Mouse (Mus musculus): ENCODE measurements at regions not wholly inside any gene's neighbourhood (a gene's known extent, or its start where the extent isn't known, plus 50 kb on each side); places are given as distances from the start of the nearest gene placed in this dataset.
A peak's percentile ranks its signal among the peaks of the same experiment; 100 is the strongest.

- Histone ChIP-seq H3K36me3 (ENCODE audit: insufficient read depth, low read length) (no peaks in the 10 kb centered on the region), H3K9me3 (ENCODE audit: low read length) (no peaks in the 10 kb centered on the region), H3K4me1 (replicated peaks; ENCODE audit: low read depth, low read length) (peaks cover 45% of the 10 kb centered on the region), H3K27me3 (ENCODE audit: insufficient read depth, low read length) (peaks cover 52% of the 10 kb centered on the region), H3K4me3 (replicated peaks; ENCODE audit: low read length) (peak overlapping the region; percentile 75)
- TF ChIP-seq POU5F1 (IDR thresholded peaks at IDR 0.05; ENCODE audit: borderline replicate concordance, low read length) (no peak), CTCF (conservative IDR thresholded peaks at IDR 0.05; ENCODE audit: low read length) (no peak; the same call in 1 of the 2 replicates), NANOG (IDR thresholded peaks at IDR 0.05; ENCODE audit: borderline replicate concordance, low read length) (no peak)
Measured at GRCm38 (mm10) chr9:47367266-47367957, 162.6 kb upstream of the Cadm1 start.

GRCm38 (mm10) chr9:47368015-47368901, 161.7 kb upstream of the Cadm1 start:
- Histone ChIP-seq H3K9me3 (ENCODE audit: low read length) (no peaks in the 10 kb centered on the region), H3K4me3 (replicated peaks; ENCODE audit: low read length) (peak overlapping the region; percentile 75), H3K36me3 (ENCODE audit: insufficient read depth, low read length) (no peaks in the 10 kb centered on the region), H3K4me1 (replicated peaks; ENCODE audit: low read depth, low read length) (peaks cover 42% of the 10 kb centered on the region), H3K27me3 (ENCODE audit: insufficient read depth, low read length) (peaks cover 52% of the 10 kb centered on the region)
- no peak for TF ChIP-seq NANOG (IDR thresholded peaks at IDR 0.05; ENCODE audit: borderline replicate concordance, low read length)
- no peak for TF ChIP-seq POU5F1 (IDR thresholded peaks at IDR 0.05; ENCODE audit: borderline replicate concordance, low read length)
- no peak for TF ChIP-seq CTCF (conservative IDR thresholded peaks at IDR 0.05; ENCODE audit: low read length)

- peaks cover 27% of the 10 kb centered on the region for H3K27me3 ChIP-seq (ENCODE audit: insufficient read depth, low read length)
- H3K36me3 ChIP-seq (ENCODE audit: insufficient read depth, low read length), result no peaks in the 10 kb centered on the region
- no peak overlapping the region for H3K4me3 ChIP-seq (replicated peaks; ENCODE audit: low read length)
- peaks cover 18% of the 10 kb centered on the region for H3K9me3 ChIP-seq (ENCODE audit: low read length)
- no peak for TF ChIP-seq NANOG (IDR thresholded peaks at IDR 0.05; ENCODE audit: borderline replicate concordance, low read length)
- no peak for TF ChIP-seq POU5F1 (IDR thresholded peaks at IDR 0.05; ENCODE audit: borderline replicate concordance, low read length)
- no peak for TF ChIP-seq CTCF (conservative IDR thresholded peaks at IDR 0.05; ENCODE audit: low read length)
- peaks cover 32% of the 10 kb centered on the region for H3K4me1 ChIP-seq (replicated peaks; ENCODE audit: low read depth, low read length)
Measured at GRCm38 (mm10) chr9:47372296-47372695, 157.7 kb upstream of the Cadm1 start.

GRCm38 (mm10) chr9:47374086-47374485, 155.9 kb upstream of the Cadm1 start:
- Histone ChIP-seq H3K4me3 (replicated peaks; ENCODE audit: low read length) (no peak overlapping the region), H3K9me3 (ENCODE audit: low read length) (peaks cover 18% of the 10 kb centered on the region), H3K27me3 (ENCODE audit: insufficient read depth, low read length) (peaks cover 22% of the 10 kb centered on the region), H3K4me1 (replicated peaks; ENCODE audit: low read depth, low read length) (peaks cover 16% of the 10 kb centered on the region), H3K36me3 (ENCODE audit: insufficient read depth, low read length) (no peaks in the 10 kb centered on the region)
- TF ChIP-seq POU5F1 (IDR thresholded peaks at IDR 0.05; ENCODE audit: borderline replicate concordance, low read length) (no peak), CTCF (conservative IDR thresholded peaks at IDR 0.05; ENCODE audit: low read length) (no peak), NANOG (IDR thresholded peaks at IDR 0.05; ENCODE audit: borderline replicate concordance, low read length) (no peak)

GRCm38 (mm10) chr9:47376645-47377044, 153.3 kb upstream of the Cadm1 start:
- peaks cover 18% of the 10 kb centered on the region for H3K9me3 ChIP-seq (ENCODE audit: low read length)
- peaks cover 13% of the 10 kb centered on the region; the same call in 1 of the 2 replicates for H3K4me1 ChIP-seq (replicated peaks; ENCODE audit: low read depth, low read length)
- H3K36me3 ChIP-seq (ENCODE audit: insufficient read depth, low read length), result no peaks in the 10 kb centered on the region
- TF ChIP-seq NANOG (IDR thresholded peaks at IDR 0.05; ENCODE audit: borderline replicate concordance, low read length) (no peak), POU5F1 (IDR thresholded peaks at IDR 0.05; ENCODE audit: borderline replicate concordance, low read length) (no peak), CTCF (conservative IDR thresholded peaks at IDR 0.05; ENCODE audit: low read length) (no peak)
- no peak overlapping the region for H3K4me3 ChIP-seq (replicated peaks; ENCODE audit: low read length)
- H3K27me3 ChIP-seq (ENCODE audit: insufficient read depth, low read length), result peaks cover 12% of the 10 kb centered on the region

GRCm38 (mm10) chr9:47378541-47378940, 151.4 kb upstream of the Cadm1 start:
- Histone ChIP-seq H3K4me1 (replicated peaks; ENCODE audit: low read depth, low read length) (no peaks in the 10 kb centered on the region), H3K27me3 (ENCODE audit: insufficient read depth, low read length) (peaks cover 6% of the 10 kb centered on the region; the same call in 1 of the 2 replicates), H3K4me3 (replicated peaks; ENCODE audit: low read length) (no peak overlapping the region), H3K36me3 (ENCODE audit: insufficient read depth, low read length) (no peaks in the 10 kb centered on the region), H3K9me3 (ENCODE audit: low read length) (peaks cover 17% of the 10 kb centered on the region)
- TF ChIP-seq NANOG (IDR thresholded peaks at IDR 0.05; ENCODE audit: borderline replicate concordance, low read length) (no peak), POU5F1 (IDR thresholded peaks at IDR 0.05; ENCODE audit: borderline replicate concordance, low read length) (no peak), CTCF (conservative IDR thresholded peaks at IDR 0.05; ENCODE audit: low read length) (no peak)

- H3K4me1 ChIP-seq (replicated peaks; ENCODE audit: low read depth, low read length), result 0 out of 2 replicates have a peak, but pooled peaks cover 4% of the 10 kb centered on the region
- TF ChIP-seq CTCF (conservative IDR thresholded peaks at IDR 0.05; ENCODE audit: low read length), result no peak
- TF ChIP-seq NANOG (IDR thresholded peaks at IDR 0.05; ENCODE audit: borderline replicate concordance, low read length), result no peak
- TF ChIP-seq POU5F1 (IDR thresholded peaks at IDR 0.05; ENCODE audit: borderline replicate concordance, low read length), result no peak
- peaks cover 6% of the 10 kb centered on the region; the same call in 1 of the 2 replicates for H3K27me3 ChIP-seq (ENCODE audit: insufficient read depth, low read length)
- H3K36me3 ChIP-seq (ENCODE audit: insufficient read depth, low read length), result no peaks in the 10 kb centered on the region
- H3K9me3 ChIP-seq (ENCODE audit: low read length), result peaks cover 3% of the 10 kb centered on the region; the same call in 1 of the 2 replicates
- H3K4me3 ChIP-seq (replicated peaks; ENCODE audit: low read length), result no peak overlapping the region
Measured at GRCm38 (mm10) chr9:47380361-47380760, 149.6 kb upstream of the Cadm1 start.

- Histone ChIP-seq H3K36me3 (ENCODE audit: insufficient read depth, low read length) (no peaks in the 10 kb centered on the region), H3K27me3 (ENCODE audit: insufficient read depth, low read length) (peaks cover 19% of the 10 kb centered on the region), H3K4me3 (replicated peaks; ENCODE audit: low read length) (no peak overlapping the region), H3K9me3 (ENCODE audit: low read length) (no peaks in the 10 kb centered on the region), H3K4me1 (replicated peaks; ENCODE audit: low read depth, low read length) (0 out of 2 replicates have a peak, but pooled peaks cover 4% of the 10 kb centered on the region)
- TF ChIP-seq NANOG (IDR thresholded peaks at IDR 0.05; ENCODE audit: borderline replicate concordance, low read length), result no peak
- TF ChIP-seq POU5F1 (IDR thresholded peaks at IDR 0.05; ENCODE audit: borderline replicate concordance, low read length), result no peak
- TF ChIP-seq CTCF (conservative IDR thresholded peaks at IDR 0.05; ENCODE audit: low read length), result no peak
Measured at GRCm38 (mm10) chr9:47384185-47384854, 145.7 kb upstream of the Cadm1 start.

Measured in E14TG2a.4 (cell line).